8 mouse cellular contexts compared by ENCODE assay signal in the genomic region with DNA sequence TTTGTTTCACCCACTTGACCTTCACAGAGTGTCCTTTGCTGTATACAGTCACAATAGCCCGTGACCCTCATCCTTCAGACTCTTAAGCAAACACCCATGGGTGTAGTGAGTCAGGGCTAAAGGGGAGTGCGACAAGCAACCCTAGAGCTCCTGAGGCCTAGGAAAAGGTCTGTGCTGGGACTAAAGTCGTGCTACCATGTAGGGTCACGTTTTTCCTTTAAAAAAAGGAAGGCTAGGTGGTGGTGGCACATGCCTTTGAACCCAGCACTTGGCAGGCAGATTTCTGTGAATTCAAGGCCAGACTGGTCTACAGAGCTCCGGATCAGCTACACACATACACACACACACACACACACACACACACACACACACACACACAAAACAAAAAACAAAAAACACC. TPM values are rescaled to one million over a fixed set of nuclear protein-coding genes. Genes with fewer than 3 reads are reported as not detected.
A peak's percentile ranks its signal among the peaks of the same experiment; 100 is the strongest.
DNase-seq lines count a peak whose midpoint lies in the region; ATAC-seq and TF ChIP-seq lines count a peak whose summit lies in the region.

No protein-coding gene starts in this region.

- peak overlapping the region; percentile 76 for H3K4me2 ChIP-seq in heart, embryonic 14.5 days (ENCODE audit: low read length)
- H3K4me2 ChIP-seq in midbrain, embryonic 13.5 days (replicated peaks) = peak overlapping the region; percentile 89

- no peaks in the 10 kb centered on the region for H3K27me3 ChIP-seq in heart, embryonic 14.5 days (ENCODE audit: control insufficient read depth, insufficient read depth, low read length)
- H3K27me3 ChIP-seq in G1E (ENCODE audit: insufficient read depth, low read length) = no peaks in the 10 kb centered on the region
- no peaks in the 10 kb centered on the region for H3K27me3 ChIP-seq in hindbrain, embryonic 10.5 days (ENCODE audit: insufficient read depth, poor library complexity, severe bottlenecking)
- no peaks in the 10 kb centered on the region for H3K27me3 ChIP-seq in midbrain, embryonic 13.5 days

- ATAC-seq in heart, embryonic 14.5 days (ENCODE audit: insufficient number of reproducible peaks, insufficient read depth, low FRiP score, low read depth) = no peak
- no peak for ATAC-seq in G1E (ENCODE audit: extremely low read depth, insufficient number of reproducible peaks, low FRiP score, poor library complexity, severe bottlenecking)
- peak; percentile 2 for ATAC-seq in midbrain, embryonic 13.5 days

- H3K4me3 ChIP-seq in heart, embryonic 14.5 days (ENCODE audit: control insufficient read depth in 1 of 2, insufficient read depth in 1 of 2, low read depth in 1 of 2, low read length in 2 of 2) = peak overlapping the region; percentile 72 to 87
- H3K4me3 ChIP-seq in G1E (ENCODE audit: low read depth, low read length) = peak overlapping the region; percentile 93
- peak overlapping the region; percentile 92 for H3K4me3 ChIP-seq in hindbrain, embryonic 10.5 days
- H3K4me3 ChIP-seq in midbrain, embryonic 13.5 days (replicated peaks) = peak overlapping the region; percentile 86

- H3K36me3 ChIP-seq in heart, embryonic 14.5 days (ENCODE audit: control insufficient read depth, insufficient read depth, low read length) = peaks cover 25% of the 10 kb centered on the region; the same call in 1 of the 2 replicates
- H3K36me3 ChIP-seq in G1E (replicated peaks) = peaks cover 59% of the 10 kb centered on the region
- peaks cover 24% of the 10 kb centered on the region for H3K36me3 ChIP-seq in hindbrain, embryonic 10.5 days
- peaks cover 12% of the 10 kb centered on the region; the same call in 1 of the 2 replicates for H3K36me3 ChIP-seq in midbrain, embryonic 13.5 days

- H3K9me3 ChIP-seq in heart, embryonic 14.5 days (ENCODE audit: control insufficient read depth, low read length) = no peaks in the 10 kb centered on the region
- no peaks in the 10 kb centered on the region for H3K9me3 ChIP-seq in G1E (replicated peaks)
- H3K9me3 ChIP-seq in hindbrain, embryonic 10.5 days = no peaks in the 10 kb centered on the region
- H3K9me3 ChIP-seq in midbrain, embryonic 13.5 days = no peaks in the 10 kb centered on the region

- no peak for TF ChIP-seq CTCF in G1E (IDR thresholded peaks at IDR 0.05; ENCODE audit: low read depth, low read length)

- WGBS in heart, embryonic 14.5 days = 13% methylated on average over 5 of the region's 5 CpGs
- WGBS in hindbrain, embryonic 10.5 days = 25% methylated on average over 5 of the region's 5 CpGs
- 30% methylated on average over 5 of the region's 5 CpGs for whole genome bisulfite sequencing in midbrain, embryonic 13.5 days

- DNase-seq in heart, adult 11 months = no peak
- no peak for DNase-seq in G1E (ENCODE audit: low spot score)
- no peak for DNase-seq in hindbrain, embryonic 10.5 days (ENCODE audit: low spot score)
- no peak for DNase-seq in right cerebral cortex, postnatal 25 days
- no peak for DNase-seq in cerebellum, postnatal 14 days
- DNase-seq in thymus, postnatal 10 days (ENCODE audit: low spot score in 2 of 2) = no peak

- H3K9ac ChIP-seq in heart, embryonic 14.5 days (ENCODE audit: low read length) = peak overlapping the region; percentile 90
- H3K9ac ChIP-seq in midbrain, embryonic 13.5 days (replicated peaks) = peak overlapping the region; percentile 75

- H3K4me1 ChIP-seq in heart, embryonic 14.5 days (ENCODE audit: control insufficient read depth in 2 of 2, insufficient read depth in 2 of 2, low read length in 2 of 2) = peaks cover 16 to 26% of the 10 kb centered on the region in 2 experiments
- peaks cover 54% of the 10 kb centered on the region for H3K4me1 ChIP-seq in G1E (ENCODE audit: insufficient read depth, low read depth, low read length)
- peaks cover 41% of the 10 kb centered on the region for H3K4me1 ChIP-seq in hindbrain, embryonic 10.5 days (replicated peaks)
- peaks cover 41% of the 10 kb centered on the region for H3K4me1 ChIP-seq in midbrain, embryonic 13.5 days (replicated peaks)

- H3K27ac ChIP-seq in heart, embryonic 14.5 days (replicated peaks in 1 of 2; ENCODE audit: control insufficient read depth in 1 of 2, insufficient read depth in 1 of 2, low read depth in 2 of 2, low read length in 2 of 2) = peak overlapping the region; percentile 60 to 91
- peak overlapping the region; percentile 91 for H3K27ac ChIP-seq in hindbrain, embryonic 10.5 days
- H3K27ac ChIP-seq in midbrain, embryonic 13.5 days = no peak overlapping the region

RNA-seq across cellular contexts. Expression of a gene that starts 0.9 kb away (rescaled TPM):
- polyA plus RNA-seq in heart, embryonic 14.5 days (2014; fragmentation: Nextera tagmentation; extraction: Ambion mirVana) = 16.8 and 17.9 TPM in 2 replicates
- total RNA-seq in G1E (2014; fragmentation: Nextera tagmentation) (40.0 and 44.7 TPM in 2 replicates), G1E (2017) (43.9 and 46.2 TPM in 2 replicates)
- polyA plus RNA-seq in G1E (2012) = 58.6 TPM in 2 replicates
- polyA plus RNA-seq in hindbrain, embryonic 10.5 days (2016; fragmentation: Nextera tagmentation; extraction: Ambion mirVana) = 24.1 and 25.4 TPM in 2 replicates
- polyA plus RNA-seq in midbrain, embryonic 13.5 days (2015; fragmentation: Nextera tagmentation; extraction: Ambion mirVana) = 16.8 and 19.9 TPM in 2 replicates

RNA-seq across cellular contexts. Expression of a gene that starts 1.1 kb away (rescaled TPM):
- 134 and 144 TPM in 2 replicates for polyA plus RNA-seq in heart, embryonic 14.5 days (2014; fragmentation: Nextera tagmentation; extraction: Ambion mirVana)
- 17.8 and 18.3 TPM in 2 replicates for total RNA-seq in G1E (2014; fragmentation: Nextera tagmentation)
- total RNA-seq in G1E (2017) = 50.2 and 51.1 TPM in 2 replicates
- polyA plus RNA-seq in G1E (2012) = 18.1 and 25.5 TPM in 2 replicates
- 59.1 and 61.9 TPM in 2 replicates for polyA plus RNA-seq in hindbrain, embryonic 10.5 days (2016; fragmentation: Nextera tagmentation; extraction: Ambion mirVana)
- polyA plus RNA-seq in midbrain, embryonic 13.5 days (2015; fragmentation: Nextera tagmentation; extraction: Ambion mirVana) = 54.3 and 54.6 TPM in 2 replicates
